Mouse (Mus musculus): ENCODE data around the gene Mrps36.
"Not testable (repeated sequence)": the region's sequence is repeated elsewhere in the genome, so short reads cannot be mapped to it uniquely, and the experiment has no call there.

DNA sequence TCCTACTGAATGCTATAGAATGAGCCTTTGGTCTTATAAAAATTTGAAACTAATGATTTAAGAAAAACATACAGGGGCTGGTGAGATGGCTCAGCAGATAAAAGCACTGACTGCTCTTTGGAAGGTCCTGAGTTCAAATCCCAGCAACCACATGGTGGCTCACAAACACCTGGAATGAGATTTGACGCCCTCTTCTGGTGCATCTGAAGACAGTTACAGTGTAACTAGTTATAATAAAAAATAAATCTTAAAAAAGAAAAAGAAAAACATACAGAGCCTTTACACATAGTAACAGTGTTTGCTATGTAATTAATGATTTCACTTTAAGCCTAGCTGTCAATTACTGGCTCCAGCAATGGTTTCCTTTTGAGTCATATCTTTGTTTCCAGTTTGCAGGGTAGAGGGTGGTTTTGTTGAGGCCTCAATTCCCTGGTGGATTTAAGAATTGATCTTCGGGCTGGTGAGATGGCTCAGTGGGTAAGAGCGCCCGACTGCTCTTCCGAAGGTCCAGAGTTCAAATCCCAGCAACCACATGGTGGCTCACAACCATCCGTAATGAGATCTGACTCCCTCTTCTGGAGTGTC lies 12.9 kb downstream of the Mrps36 start:
- TF ChIP-seq CTCF, EP300 (IDR thresholded peaks at IDR 0.05; ENCODE audit: low read depth): not testable (repeated sequence)
